Mouse (Mus musculus) kidney, adult 2 months (tissue): Measurements from ENCODE around the gene Lipc.

Experiments
- CTCF ChIP-seq: fragments of 200-500 bp; conservative IDR thresholded peaks from 2 replicates; pipeline ENCODE4 v1.5.1; 2011; ENCODE audit warnings: low read depth, mild to moderate bottlenecking, control low read depth, low read length, moderate library complexity, mixed read lengths; ENCODE audit not compliant: insufficient read depth, insufficient read length
- POLR2A ChIP-seq: fragments of 200-500 bp; IDR thresholded peaks from one replicate; pipeline ENCODE4 v1.6.1; 2011; ENCODE audit warnings: low read depth, low read length, control low read depth

DNA sequence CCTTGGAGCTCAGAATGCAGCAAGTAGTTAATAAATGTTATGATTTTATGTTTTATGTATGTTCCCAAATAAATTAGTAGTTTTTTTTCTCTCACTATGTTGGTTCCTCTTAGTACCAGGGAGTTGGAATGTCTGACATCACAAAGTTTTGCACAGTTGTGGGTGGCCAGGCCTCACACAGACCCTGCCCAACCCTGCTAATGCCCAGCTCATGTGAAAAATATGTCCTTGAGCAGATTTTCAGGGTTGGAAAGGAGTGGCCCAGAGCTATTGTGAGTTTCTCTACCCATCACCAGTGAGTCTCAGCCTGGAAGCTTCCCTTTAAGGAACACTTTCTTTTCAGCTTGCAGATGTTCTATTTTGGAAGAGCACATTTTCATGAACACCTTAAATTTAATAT lies 24.3 kb downstream of the Lipc start:
- TF ChIP-seq CTCF: no peak
- no peak for TF ChIP-seq POLR2A
